Mouse (Mus musculus): ENCODE data around the gene Fbxw11. TPM values are rescaled to one million over a fixed set of nuclear protein-coding genes. Genes with fewer than 3 reads are reported as not detected.

Gene Fbxw11
- total RNA-seq, 2 experiments from 2014 or later = 50.1 to 51.0 TPM

GRCm38 (mm10) chr11:32732467-32732866, 89.9 kb downstream of the Fbxw11 start:
- no peak for DNase-seq (ENCODE audit: low spot score)
- intact Hi-C loops (cut with DNase I) = no loop called here

- intact Hi-C loops (cut with DNase I) = no loop called here
- DNase-seq (ENCODE audit: low spot score) = no peak
Measured at GRCm38 (mm10) chr11:32733195-32733594, 90.7 kb downstream of the Fbxw11 start.

- no peak for DNase-seq (ENCODE audit: low spot score)
- intact Hi-C loops (cut with DNase I) = no loop called here
Measured at GRCm38 (mm10) chr11:32736371-32736770, 93.8 kb downstream of the Fbxw11 start.

- DNase-seq (ENCODE audit: low spot score) = no peak
- intact Hi-C loops (cut with DNase I) = no loop called here
Measured at GRCm38 (mm10) chr11:32737729-32738128, 95.2 kb downstream of the Fbxw11 start.

- no peak for DNase-seq (ENCODE audit: low spot score)
- intact Hi-C loops (cut with DNase I) = no loop called here
Measured at GRCm38 (mm10) chr11:32743891-32744290, 101.4 kb downstream of the Fbxw11 start.

- intact Hi-C loops (cut with DNase I) = no loop called here
- DNase-seq (ENCODE audit: low spot score) = no peak
Measured at GRCm38 (mm10) chr11:32744463-32744862, 101.9 kb downstream of the Fbxw11 start.

- intact Hi-C loops (cut with DNase I) = no loop called here
- DNase-seq (ENCODE audit: low spot score) = no peak
Measured at GRCm38 (mm10) chr11:32745466-32745865, 102.9 kb downstream of the Fbxw11 start.

GRCm38 (mm10) chr11:32746036-32746435, 103.5 kb downstream of the Fbxw11 start:
- no peak for DNase-seq (ENCODE audit: low spot score)
- intact Hi-C loops (cut with DNase I) = no loop called here

GRCm38 (mm10) chr11:32746475-32746874, 104.0 kb downstream of the Fbxw11 start:
- no peak for DNase-seq (ENCODE audit: low spot score)
- intact Hi-C loops (cut with DNase I) = no loop called here

- no peak for DNase-seq (ENCODE audit: low spot score)
- intact Hi-C loops (cut with DNase I) = no loop called here
Measured at GRCm38 (mm10) chr11:32748800-32749199, 106.3 kb downstream of the Fbxw11 start.

GRCm38 (mm10) chr11:32751863-32752594, 109.5 kb downstream of the Fbxw11 start:
- intact Hi-C loops (cut with DNase I) = no loop called here
- no peak for DNase-seq (ENCODE audit: low spot score)

- no peak for DNase-seq (ENCODE audit: low spot score)
- intact Hi-C loops (cut with DNase I) = no loop called here
Measured at GRCm38 (mm10) chr11:32752595-32752885, 110.0 kb downstream of the Fbxw11 start.

GRCm38 (mm10) chr11:32753358-32753757, 110.8 kb downstream of the Fbxw11 start:
- no peak for DNase-seq (ENCODE audit: low spot score)
- intact Hi-C loops (cut with DNase I) = no loop called here

GRCm38 (mm10) chr11:32762773-32763172, 120.2 kb downstream of the Fbxw11 start:
- intact Hi-C loops (cut with DNase I) = no loop called here
- no peak for DNase-seq (ENCODE audit: low spot score)

- no peak for DNase-seq (ENCODE audit: low spot score)
- intact Hi-C loops (cut with DNase I) = no loop called here
Measured at GRCm38 (mm10) chr11:32767496-32768230, 125.1 kb downstream of the Fbxw11 start.

GRCm38 (mm10) chr11:32768642-32769343, 126.3 kb downstream of the Fbxw11 start:
- no peak for DNase-seq (ENCODE audit: low spot score)
- intact Hi-C loops (cut with DNase I) = no loop called here

GRCm38 (mm10) chr11:32780747-32781536, 138.4 kb downstream of the Fbxw11 start:
- no peak for DNase-seq (ENCODE audit: low spot score)
- intact Hi-C loops (cut with DNase I) = no loop called here

- intact Hi-C loops (cut with DNase I) = no loop called here
Measured at GRCm38 (mm10) chr11:32781633-32782404, 139.3 kb downstream of the Fbxw11 start.

GRCm38 (mm10) chr11:32782724-32783123, 140.2 kb downstream of the Fbxw11 start:
- DNase-seq (ENCODE audit: low spot score) = no peak
- intact Hi-C loops (cut with DNase I) = no loop called here

More at GRCm38 (mm10) chr11:32781633-32782404, 139.3 kb downstream of the Fbxw11 start:
- no peak for DNase-seq (ENCODE audit: low spot score)

Measured in heart, postnatal 25 days (tissue).